Mouse (Mus musculus): ENCODE results near the gene Glra3.

Glra3 gene

GRCm38 (mm10) chr8:55939870-55940525, at the start of gene Glra3:
TSS of gene Glra3 (plus strand) at chr8:55940460.
- DNase-seq (ENCODE audit: low read depth, low spot score) = no peak

- no peak for DNase-seq (ENCODE audit: low read depth, low spot score)
These were observed 33.4 kb upstream of the Glra3 start, which contains the start of gene Adam29 for GRCm38 (mm10) chr8:55906848-55907247. TSS of gene Adam29 (minus strand) at chr8:55906948.

GRCm38 (mm10) chr8:55940526-55940880, 243 bp downstream of the Glra3 start:
- DNase-seq (ENCODE audit: low read depth, low spot score) = no peak

GRCm38 (mm10) chr8:55964759-55965320, 24.6 kb downstream of the Glra3 start:
- no peak for DNase-seq (ENCODE audit: low read depth, low spot score)

- DNase-seq (ENCODE audit: low read depth, low spot score) = no peak
These were observed 57.6 kb downstream of the Glra3 start for GRCm38 (mm10) chr8:55997859-55998258.

GRCm38 (mm10) chr8:56054324-56054723, 114.1 kb downstream of the Glra3 start:
- DNase-seq (ENCODE audit: low read depth, low spot score) = no peak

- DNase-seq (ENCODE audit: low read depth, low spot score) = no peak
These were observed 122.8 kb downstream of the Glra3 start for GRCm38 (mm10) chr8:56063081-56063480.

GRCm38 (mm10) chr8:56070486-56071254, 130.4 kb downstream of the Glra3 start:
- no peak for DNase-seq (ENCODE audit: low read depth, low spot score)

- DNase-seq (ENCODE audit: low read depth, low spot score) = no peak
These were observed 143.4 kb downstream of the Glra3 start for GRCm38 (mm10) chr8:56083654-56084053.

- DNase-seq (ENCODE audit: low read depth, low spot score) = no peak
These were observed 154.1 kb downstream of the Glra3 start for GRCm38 (mm10) chr8:56094385-56094784.

- DNase-seq (ENCODE audit: low read depth, low spot score) = no peak
These were observed 170.0 kb downstream of the Glra3 start for GRCm38 (mm10) chr8:56110296-56110695.

GRCm38 (mm10) chr8:56129357-56129756, 189.1 kb downstream of the Glra3 start:
- DNase-seq (ENCODE audit: low read depth, low spot score) = no peak

- DNase-seq (ENCODE audit: low read depth, low spot score) = no peak
These were observed 210.4 kb downstream of the Glra3 start for GRCm38 (mm10) chr8:56150697-56151096.

GRCm38 (mm10) chr8:56151574-56151973, 211.3 kb downstream of the Glra3 start:
- no peak for DNase-seq (ENCODE audit: low read depth, low spot score)

- DNase-seq (ENCODE audit: low read depth, low spot score) = no peak
These were observed 218.7 kb downstream of the Glra3 start for GRCm38 (mm10) chr8:56158966-56159365.

All from CD4-positive helper T cell, adult 2 months (primary cell).